In the genomic region with DNA sequence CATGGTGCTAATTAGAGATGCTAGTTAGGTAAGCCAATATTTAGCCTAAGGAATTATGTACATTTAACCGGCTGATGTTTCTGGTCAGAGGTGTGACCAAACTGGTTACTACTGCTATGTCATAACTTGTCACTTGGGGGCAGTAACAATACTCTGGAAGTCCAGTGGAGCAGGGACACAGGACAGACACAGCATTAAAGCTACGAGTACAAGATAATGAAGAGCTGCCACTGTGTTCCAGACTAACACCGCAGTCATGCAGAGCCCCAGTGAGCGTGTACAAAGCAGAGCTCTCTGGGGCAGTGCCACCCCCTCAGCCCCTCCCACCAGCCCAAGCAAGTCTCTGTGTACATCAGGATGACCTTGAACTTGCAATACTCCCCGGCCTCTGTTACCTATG, we compare ENCODE assay signal across 8 mouse cellular contexts. TPM values are rescaled to one million over a fixed set of nuclear protein-coding genes. Genes with fewer than 3 reads are reported as not detected.
DNase-seq lines count a peak whose midpoint lies in the region; ATAC-seq and TF ChIP-seq lines count a peak whose summit lies in the region.

No protein-coding gene starts in this region.

- H3K79me2 ChIP-seq in MEL (ENCODE audit: control insufficient read depth, insufficient read depth, low read length, poor library complexity), result no peaks in the 10 kb centered on the region

- DNase-seq in MEL (ENCODE audit: low read depth, low spot score), result peak; percentile 51
- peak; percentile 34 for DNase-seq in retina, postnatal 7 days (ENCODE audit: low read depth, low spot score)
- DNase-seq in left cerebral cortex, postnatal 36 days (ENCODE audit: low spot score in 2 of 2), result no peak
- DNase-seq in layer of hippocampus, postnatal 10 days (ENCODE audit: low spot score in 2 of 2), result no peak

- peak; percentile 58 for ATAC-seq in heart, embryonic 14.5 days (ENCODE audit: insufficient number of reproducible peaks, insufficient read depth, low FRiP score, low read depth)
- no peak for ATAC-seq in heart, embryonic 12.5 days (ENCODE audit: insufficient number of reproducible peaks, low FRiP score)
- peak; percentile 71; the same call in 1 of the 2 replicates for ATAC-seq in forebrain, embryonic 12.5 days (ENCODE audit: low FRiP score)
- peak; percentile 35; the same call in 1 of the 2 replicates for ATAC-seq in liver, embryonic 16.5 days (ENCODE audit: low read depth)

- H3K36me3 ChIP-seq in heart, embryonic 14.5 days (ENCODE audit: control insufficient read depth, insufficient read depth, low read length), result peaks cover 37% of the 10 kb centered on the region
- H3K36me3 ChIP-seq in heart, embryonic 12.5 days, result peaks cover 27% of the 10 kb centered on the region
- no peaks in the 10 kb centered on the region for H3K36me3 ChIP-seq in MEL (ENCODE audit: control insufficient read depth in 1 of 2, insufficient read depth in 2 of 2, low read length in 2 of 2)
- no peaks in the 10 kb centered on the region for H3K36me3 ChIP-seq in forebrain, embryonic 12.5 days (replicated peaks)
- H3K36me3 ChIP-seq in liver, embryonic 16.5 days (ENCODE audit: control insufficient read depth, insufficient read depth), result no peaks in the 10 kb centered on the region; the same call in 1 of the 2 replicates

- no peak overlapping the region for H3K9ac ChIP-seq in heart, embryonic 14.5 days (ENCODE audit: low read length)
- no peak overlapping the region for H3K9ac ChIP-seq in heart, embryonic 12.5 days
- H3K9ac ChIP-seq in MEL (ENCODE audit: control insufficient read depth, low read depth, low read length, poor library complexity, severe bottlenecking), result no peak overlapping the region
- no peak overlapping the region for H3K9ac ChIP-seq in forebrain, embryonic 12.5 days
- H3K9ac ChIP-seq in liver, embryonic 16.5 days (ENCODE audit: low read depth, low read length), result no peak overlapping the region

- TF ChIP-seq EP300 in MEL (IDR thresholded peaks at IDR 0.05; ENCODE audit: low read depth in 1 of 2, low read length in 2 of 2), result no peak

- 29% methylated on average over 5 of the region's 5 CpGs for WGBS in heart, embryonic 14.5 days
- WGBS in heart, embryonic 12.5 days, result 31% methylated on average over 5 of the region's 5 CpGs
- 47% methylated on average over 5 of the region's 5 CpGs for WGBS in forebrain, embryonic 12.5 days
- WGBS in liver, embryonic 16.5 days (ENCODE audit: insufficient replicate concordance), result 49% methylated on average over 5 of the region's 5 CpGs

- no peak for TF ChIP-seq POLR2A in MEL (IDR thresholded peaks at IDR 0.05; ENCODE audit: control insufficient read depth in 1 of 2, insufficient read depth in 1 of 2, low read depth in 1 of 2, low read length in 2 of 2, poor library complexity in 1 of 2)

- H3K4me3 ChIP-seq in heart, embryonic 14.5 days (ENCODE audit: control insufficient read depth in 1 of 2, insufficient read depth in 1 of 2, low read depth in 1 of 2, low read length in 2 of 2), result no peak overlapping the region
- no peak overlapping the region for H3K4me3 ChIP-seq in heart, embryonic 12.5 days
- H3K4me3 ChIP-seq in MEL (ENCODE audit: control insufficient read depth in 1 of 2, insufficient read depth in 1 of 2, low read depth in 2 of 2, low read length in 2 of 2), result no peak overlapping the region
- no peak overlapping the region for H3K4me3 ChIP-seq in forebrain, embryonic 12.5 days (replicated peaks)
- H3K4me3 ChIP-seq in liver, embryonic 16.5 days (ENCODE audit: low read depth, low read length), result no peak overlapping the region

- H3K27me3 ChIP-seq in heart, embryonic 14.5 days (ENCODE audit: control insufficient read depth, insufficient read depth, low read length), result no peaks in the 10 kb centered on the region
- no peaks in the 10 kb centered on the region for H3K27me3 ChIP-seq in heart, embryonic 12.5 days (replicated peaks)
- H3K27me3 ChIP-seq in MEL (ENCODE audit: control insufficient read depth in 1 of 2, insufficient read depth in 2 of 2, low read length in 2 of 2), result no peaks in the 10 kb centered on the region
- no peaks in the 10 kb centered on the region for H3K27me3 ChIP-seq in forebrain, embryonic 12.5 days
- H3K27me3 ChIP-seq in liver, embryonic 16.5 days (ENCODE audit: control insufficient read depth, insufficient read depth, low read depth, low read length), result no peaks in the 10 kb centered on the region

- intact Hi-C loops in left cerebral cortex, postnatal 36 days (cut with DNase I), result loop anchor here (10.0 kb wide), 1 partner anchor 393 kb away; no protein-coding TSS in a partner anchor

- H3K9me3 ChIP-seq in heart, embryonic 14.5 days (ENCODE audit: control insufficient read depth, low read length), result no peaks in the 10 kb centered on the region
- H3K9me3 ChIP-seq in heart, embryonic 12.5 days (replicated peaks), result no peaks in the 10 kb centered on the region
- no peaks in the 10 kb centered on the region for H3K9me3 ChIP-seq in MEL (replicated peaks; ENCODE audit: insufficient read depth, low read length)
- no peaks in the 10 kb centered on the region for H3K9me3 ChIP-seq in forebrain, embryonic 12.5 days
- no peaks in the 10 kb centered on the region for H3K9me3 ChIP-seq in liver, embryonic 16.5 days (replicated peaks; ENCODE audit: control insufficient read depth, low read length)

- peaks cover 2 to 9% of the 10 kb centered on the region in 2 experiments; a peak in 3 of 4 replicates for H3K4me1 ChIP-seq in heart, embryonic 14.5 days (ENCODE audit: control insufficient read depth in 2 of 2, insufficient read depth in 2 of 2, low read length in 2 of 2)
- H3K4me1 ChIP-seq in heart, embryonic 12.5 days (replicated peaks), result peaks cover 17% of the 10 kb centered on the region
- H3K4me1 ChIP-seq in MEL (ENCODE audit: control insufficient read depth in 1 of 2, insufficient read depth in 2 of 2, low read length in 2 of 2), result no peaks in the 10 kb centered on the region
- no peaks in the 10 kb centered on the region for H3K4me1 ChIP-seq in forebrain, embryonic 12.5 days
- H3K4me1 ChIP-seq in liver, embryonic 16.5 days (ENCODE audit: control insufficient read depth, low read depth, low read length), result no peaks in the 10 kb centered on the region

- H3K4me2 ChIP-seq in heart, embryonic 14.5 days (ENCODE audit: low read length), result no peak overlapping the region
- no peak overlapping the region for H3K4me2 ChIP-seq in heart, embryonic 12.5 days
- no peak overlapping the region for H3K4me2 ChIP-seq in forebrain, embryonic 12.5 days
- H3K4me2 ChIP-seq in liver, embryonic 16.5 days (ENCODE audit: low read depth, low read length), result no peak overlapping the region

- no peak overlapping the region for H3K27ac ChIP-seq in heart, embryonic 14.5 days (replicated peaks in 1 of 2; ENCODE audit: control insufficient read depth in 1 of 2, insufficient read depth in 1 of 2, low read depth in 2 of 2, low read length in 2 of 2)
- no peak overlapping the region for H3K27ac ChIP-seq in heart, embryonic 12.5 days (ENCODE audit: poor library complexity, severe bottlenecking)
- no peak overlapping the region for H3K27ac ChIP-seq in MEL (ENCODE audit: control insufficient read depth, low read depth, low read length)
- H3K27ac ChIP-seq in forebrain, embryonic 12.5 days, result no peak overlapping the region
- no peak overlapping the region for H3K27ac ChIP-seq in liver, embryonic 16.5 days (ENCODE audit: low read length)

- TF ChIP-seq CTCF in MEL (IDR thresholded peaks at IDR 0.05 in 2 of 3, conservative IDR thresholded peaks at IDR 0.05 in 1 of 3; ENCODE audit: control insufficient read depth in 1 of 3, insufficient read depth in 1 of 3, low read depth in 2 of 3, low read length in 3 of 3, poor library complexity in 1 of 3, severe bottlenecking in 1 of 3), result peak; percentile 19 to 74 (median 30); a peak in 4 of 6 replicates

- TF ChIP-seq RAD21 in MEL (IDR thresholded peaks at IDR 0.05; ENCODE audit: low read depth, low read length), result peak; percentile 77

TF ChIP-seq in MEL, 35 proteins besides CTCF, POLR2A, EP300 and RAD21 (continues in another document):
- TF ChIP-seq UBTF (IDR thresholded peaks at IDR 0.05; ENCODE audit: borderline replicate concordance, insufficient read depth, low read depth, low read length) (no peak), POLR2AphosphoS5 (IDR thresholded peaks at IDR 0.05; ENCODE audit: borderline replicate concordance, low read depth, low read length) (no peak)

RNA-seq across cellular contexts. Expression of gene Oit3, which starts 10.3 kb away (rescaled TPM):
- 4.7 and 5.6 TPM in 2 replicates for polyA plus RNA-seq in heart, embryonic 14.5 days (2014; fragmentation: Nextera tagmentation; extraction: Ambion mirVana)
- polyA plus RNA-seq in heart, embryonic 12.5 days (2016; fragmentation: Nextera tagmentation; extraction: Ambion mirVana), result 4.5 and 5.7 TPM in 2 replicates
- total RNA-seq in MEL (2012; rRNA removed), result not detected in 2 replicates
- under 1 TPM in 1 of 2 experiments, not detected in 1; 0.07 TPM for polyA plus RNA-seq in MEL (2012; ENCODE audit: insufficient read depth in 1 of 2, insufficient read length in 2 of 2, low read depth in 1 of 2, low replicate concordance in 2 of 2, missing spikeins in 1 of 2)
- 0.20 and 0.32 TPM in 2 replicates for polyA plus RNA-seq in forebrain, embryonic 12.5 days (2016; fragmentation: Nextera tagmentation; extraction: Ambion mirVana)
- polyA plus RNA-seq in liver, embryonic 16.5 days (2015; fragmentation: Nextera tagmentation; extraction: Ambion mirVana), result 21.0 and 21.8 TPM in 2 replicates
- total RNA-seq in left cerebral cortex, postnatal 36 days (2021), result under 1 TPM; 0.30 to 0.84 TPM
- under 1 TPM; 0.11 to 0.37 TPM for total RNA-seq in layer of hippocampus, postnatal 10 days (2021)

RNA-seq across cellular contexts. Expression of gene Pla2g12b, which starts 48.4 kb away (rescaled TPM):
- 0.50 and 0.55 TPM in 2 replicates for polyA plus RNA-seq in heart, embryonic 14.5 days (2014; fragmentation: Nextera tagmentation; extraction: Ambion mirVana)
- polyA plus RNA-seq in heart, embryonic 12.5 days (2016; fragmentation: Nextera tagmentation; extraction: Ambion mirVana), result 0.30 and 1.4 TPM in 2 replicates
- not detected in 2 replicates for total RNA-seq in MEL (2012; rRNA removed)
- polyA plus RNA-seq in MEL (2012; ENCODE audit: insufficient read depth in 1 of 2, insufficient read length in 2 of 2, low read depth in 1 of 2, low replicate concordance in 2 of 2, missing spikeins in 1 of 2), result not detected
- not detected in 2 replicates for polyA plus RNA-seq in forebrain, embryonic 12.5 days (2016; fragmentation: Nextera tagmentation; extraction: Ambion mirVana)
- polyA plus RNA-seq in liver, embryonic 16.5 days (2015; fragmentation: Nextera tagmentation; extraction: Ambion mirVana), result 57.6 and 60.4 TPM in 2 replicates
- total RNA-seq in left cerebral cortex, postnatal 36 days (2021), result not detected
- not detected for total RNA-seq in layer of hippocampus, postnatal 10 days (2021)

RNA-seq across cellular contexts. Expression of gene Gm10273, which starts 56.4 kb away (rescaled TPM):
- 7.6 and 11.6 TPM in 2 replicates for polyA plus RNA-seq in heart, embryonic 14.5 days (2014; fragmentation: Nextera tagmentation; extraction: Ambion mirVana)
- polyA plus RNA-seq in heart, embryonic 12.5 days (2016; fragmentation: Nextera tagmentation; extraction: Ambion mirVana), result 5.1 and 7.2 TPM in 2 replicates
- 17.6 and 28.6 TPM in 2 replicates for total RNA-seq in MEL (2012; rRNA removed)
- 100 to 1,000 TPM in 1 of 2 experiments, 10 to 100 TPM in 1; 16.6 to 132 TPM for polyA plus RNA-seq in MEL (2012; ENCODE audit: insufficient read depth in 1 of 2, insufficient read length in 2 of 2, low read depth in 1 of 2, low replicate concordance in 2 of 2, missing spikeins in 1 of 2)
- 2.4 TPM in 1 of 2 replicates, not detected in the other for polyA plus RNA-seq in forebrain, embryonic 12.5 days (2016; fragmentation: Nextera tagmentation; extraction: Ambion mirVana)
- polyA plus RNA-seq in liver, embryonic 16.5 days (2015; fragmentation: Nextera tagmentation; extraction: Ambion mirVana), result 3.3 and 5.6 TPM in 2 replicates
- total RNA-seq in left cerebral cortex, postnatal 36 days (2021), result 10 to 100 TPM; 39.0 to 45.6 TPM
- total RNA-seq in layer of hippocampus, postnatal 10 days (2021), result 10 to 100 TPM; 22.8 to 27.2 TPM

Comparison
In these comparisons a context has a peak if more than half of its experiments do, and no peak if none do; other contexts are left out.
1. DNase-seq: peak in MEL (single experiment) and retina, postnatal 7 days (single experiment); none in left cerebral cortex, postnatal 36 days (0 of 2) and layer of hippocampus, postnatal 10 days (0 of 2).
2. RNA of gene Pla2g12b, which starts 48.4 kb away (polyA plus RNA-seq): 57.6 to 60.4 TPM in liver, embryonic 16.5 days; 0.30 to 1.4 TPM in heart, embryonic 12.5 days, 0.50 to 0.55 TPM in heart, embryonic 14.5 days, not detected in forebrain, embryonic 12.5 days and not detected in MEL; every median in the first group is over 10 times any median in the second.